Mouse (Mus musculus) neutrophil, adult 5-6 weeks (primary cell): ENCODE data around the gene Sorcs3. TPM values are rescaled to one million over a fixed set of nuclear protein-coding genes. Genes with fewer than 3 reads are reported as not detected.

Source experiments
- ATAC-seq: fragments of 151-379, 151-347 bp; 2 replicates; pipeline ENCODE4 v1.8.0; 2017; ENCODE audit warnings: mild to moderate bottlenecking, moderate TSS enrichment; ENCODE audit not compliant: insufficient number of reproducible peaks, poor library complexity, low FRiP score, severe bottlenecking; ENCODE audit errors: extremely low read depth
- total RNA-seq: library from RNA; stranded (forward); fragments of 200-1000 nt; gene quantifications from 2 replicates; pipeline ENCODE4 v1.2.3, GENCODE M21; 2017

Sorcs3 gene
- total RNA-seq, 1 experiment from 2014 or later = not detected

GRCm38 (mm10) chr19:48280273-48280672 lies 74.4 kb downstream of the Sorcs3 start:
- ATAC-seq = no peak

- no peak for ATAC-seq
These were observed 76.4 kb downstream of the Sorcs3 start for GRCm38 (mm10) chr19:48282250-48282649.

DNA sequence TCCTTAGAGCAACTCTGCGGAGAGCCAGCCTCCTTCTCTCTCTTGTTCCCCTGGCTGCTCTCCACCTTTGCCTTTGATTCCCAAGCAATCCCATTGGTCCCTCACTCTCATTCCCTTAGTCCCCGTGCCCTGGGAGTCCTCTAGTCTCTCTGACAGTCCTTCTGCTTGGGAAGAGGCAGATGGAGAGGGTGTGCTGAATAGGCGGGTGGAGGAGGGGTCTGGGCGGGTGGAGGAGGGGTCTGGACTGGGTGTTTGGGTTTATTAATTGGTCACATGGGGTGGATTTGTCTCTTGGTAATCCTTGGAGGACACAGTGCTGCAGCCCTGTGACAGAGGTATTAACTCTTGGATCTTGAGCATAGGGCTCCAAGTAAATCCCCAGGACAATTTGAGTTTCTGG lies 77.4 kb downstream of the Sorcs3 start:
- ATAC-seq = no peak

DNA sequence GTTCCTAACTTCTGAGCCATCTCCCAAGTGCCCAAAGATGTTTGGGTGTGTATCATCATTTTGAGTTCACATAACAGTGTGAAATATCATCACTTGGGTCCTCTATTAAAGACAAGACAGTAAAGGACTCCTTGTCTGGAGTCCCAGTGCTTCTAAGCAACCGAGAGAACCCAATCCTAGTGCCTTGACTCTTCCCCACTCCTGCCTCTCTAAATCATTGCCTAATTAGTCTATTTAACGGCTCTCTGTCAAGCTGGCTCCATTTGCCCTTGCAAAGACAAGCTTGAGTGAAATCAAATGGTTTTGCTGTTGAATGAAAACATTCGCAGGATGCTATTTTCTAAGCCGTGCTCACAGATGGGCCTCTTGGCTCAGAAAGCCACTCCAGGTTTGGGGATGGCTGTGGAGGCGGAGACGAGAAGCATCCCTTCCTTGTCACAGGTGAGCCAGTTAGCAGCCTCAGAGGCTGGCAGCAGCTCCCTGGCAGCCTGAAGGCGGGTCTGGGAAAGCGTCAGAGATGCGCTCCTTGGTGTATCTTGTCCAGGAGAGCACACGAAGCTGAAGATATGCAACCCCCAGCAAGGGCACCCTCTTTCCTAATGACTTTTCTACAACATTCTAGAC lies 79.9 kb downstream of the Sorcs3 start:
- no peak for ATAC-seq

GRCm38 (mm10) chr19:48294251-48294650 lies 88.4 kb downstream of the Sorcs3 start:
- ATAC-seq = no peak

GRCm38 (mm10) chr19:48298384-48298783 lies 92.6 kb downstream of the Sorcs3 start:
- no peak for ATAC-seq

DNA sequence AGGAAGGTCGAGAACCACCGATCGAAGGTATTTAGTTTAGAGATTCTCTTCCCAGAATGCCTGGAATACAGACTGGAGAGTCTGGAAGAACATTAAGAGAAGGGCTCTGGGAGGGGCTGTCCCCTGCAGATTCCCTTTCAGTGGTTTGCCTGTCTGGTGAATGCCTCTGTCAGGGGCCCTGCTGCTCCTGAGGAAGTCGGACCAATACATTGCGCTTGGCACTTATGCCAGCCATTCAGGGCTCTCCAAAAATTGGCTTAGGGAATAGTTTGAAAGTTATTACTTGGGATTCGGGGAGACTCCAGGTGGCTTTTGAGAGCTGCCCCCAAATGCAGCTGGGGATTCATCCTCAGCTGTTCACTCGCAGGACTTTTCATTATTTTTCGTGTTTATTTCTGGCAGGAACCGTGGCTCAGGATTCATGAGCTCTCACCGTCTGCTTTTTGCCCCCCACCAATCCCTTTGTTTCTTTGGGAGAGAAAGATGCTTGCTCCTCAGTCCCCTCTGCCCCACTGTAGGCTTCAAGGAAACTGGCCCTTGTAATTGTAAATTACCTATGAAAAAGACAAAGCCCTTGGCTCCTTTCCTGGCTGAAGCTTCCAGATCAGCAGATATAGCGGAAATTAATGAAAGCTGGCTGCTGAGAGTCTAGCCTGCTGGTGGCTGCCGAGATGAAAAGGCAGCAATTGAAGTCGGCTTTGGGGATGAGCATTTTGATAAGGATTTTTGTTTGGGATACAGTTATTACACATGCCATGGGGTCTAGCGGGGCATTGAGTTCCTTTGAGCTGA lies 94.8 kb downstream of the Sorcs3 start:
- ATAC-seq = no peak

- no peak for ATAC-seq
These were observed 95.5 kb downstream of the Sorcs3 start for GRCm38 (mm10) chr19:48301300-48301699.

DNA sequence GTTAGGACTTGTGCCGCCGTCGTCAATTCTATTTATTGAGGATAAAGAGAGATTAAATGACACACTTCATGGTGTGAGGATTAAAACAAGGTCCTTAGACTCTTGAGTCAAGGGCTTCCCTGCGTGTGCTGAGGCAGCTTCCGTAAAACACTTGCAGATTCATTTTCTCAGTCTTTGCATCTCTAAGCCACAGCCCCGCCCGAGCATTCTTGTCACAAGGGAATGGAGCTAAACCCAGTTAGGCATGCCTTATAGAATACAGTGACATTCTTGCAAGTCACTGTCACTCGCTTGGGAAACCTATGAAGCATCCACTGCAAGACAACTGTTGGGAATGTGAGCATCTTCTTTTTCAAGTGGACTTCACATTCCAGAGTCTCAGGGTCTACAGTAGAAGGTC lies 102.5 kb downstream of the Sorcs3 start:
- no peak for ATAC-seq

GRCm38 (mm10) chr19:48309531-48310337 lies 103.9 kb downstream of the Sorcs3 start:
- no peak for ATAC-seq

GRCm38 (mm10) chr19:48310338-48310710 lies 104.5 kb downstream of the Sorcs3 start:
- ATAC-seq = no peak

DNA sequence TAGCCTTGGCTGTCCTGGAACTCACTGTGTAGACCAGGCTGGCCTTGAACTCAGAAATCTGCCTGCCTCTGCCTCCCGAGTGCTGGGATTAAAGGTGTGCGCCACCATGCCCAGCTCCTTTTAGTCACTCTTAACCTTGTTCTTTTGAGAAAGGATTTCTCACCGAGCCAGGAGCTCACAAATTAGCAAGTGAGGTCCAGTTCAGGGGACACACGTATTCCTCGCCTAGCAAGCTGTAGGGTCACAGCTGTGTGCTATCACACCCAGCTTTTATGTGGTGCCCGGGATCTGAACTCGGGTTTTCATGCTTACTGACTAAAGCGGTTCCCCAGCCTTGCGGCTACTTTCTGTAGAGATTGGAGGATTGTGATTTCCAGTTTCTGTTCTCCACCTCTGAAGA lies 108.0 kb downstream of the Sorcs3 start:
- no peak for ATAC-seq

GRCm38 (mm10) chr19:48327115-48327514 lies 121.3 kb downstream of the Sorcs3 start:
- ATAC-seq = no peak

- no peak for ATAC-seq
These were observed 122.3 kb downstream of the Sorcs3 start for GRCm38 (mm10) chr19:48328171-48328570.

GRCm38 (mm10) chr19:48331640-48332039 lies 125.8 kb downstream of the Sorcs3 start:
- no peak for ATAC-seq

GRCm38 (mm10) chr19:48333085-48333484 lies 127.3 kb downstream of the Sorcs3 start:
- no peak for ATAC-seq

DNA sequence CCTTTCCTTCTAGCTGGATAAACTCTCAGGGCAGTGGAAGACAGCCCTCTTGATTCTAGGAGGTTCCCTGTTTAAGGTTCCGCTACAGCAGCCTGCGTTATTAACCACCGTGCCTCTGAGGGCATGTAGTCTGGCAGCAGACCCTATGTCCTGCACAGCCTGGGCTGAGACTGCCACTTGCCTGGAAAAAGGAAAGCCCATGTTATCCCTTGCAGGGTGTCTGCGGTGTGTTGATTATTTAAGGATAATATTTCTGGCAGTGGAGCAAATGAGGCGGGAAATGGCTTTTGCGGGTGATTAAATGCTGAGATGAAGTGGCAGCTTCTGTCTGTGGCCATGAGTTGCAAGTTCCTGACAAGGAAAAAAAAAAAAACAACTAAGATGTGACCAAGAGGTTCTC lies 131.6 kb downstream of the Sorcs3 start:
- no peak for ATAC-seq

- no peak for ATAC-seq
These were observed 132.3 kb downstream of the Sorcs3 start for GRCm38 (mm10) chr19:48338098-48338497.

DNA sequence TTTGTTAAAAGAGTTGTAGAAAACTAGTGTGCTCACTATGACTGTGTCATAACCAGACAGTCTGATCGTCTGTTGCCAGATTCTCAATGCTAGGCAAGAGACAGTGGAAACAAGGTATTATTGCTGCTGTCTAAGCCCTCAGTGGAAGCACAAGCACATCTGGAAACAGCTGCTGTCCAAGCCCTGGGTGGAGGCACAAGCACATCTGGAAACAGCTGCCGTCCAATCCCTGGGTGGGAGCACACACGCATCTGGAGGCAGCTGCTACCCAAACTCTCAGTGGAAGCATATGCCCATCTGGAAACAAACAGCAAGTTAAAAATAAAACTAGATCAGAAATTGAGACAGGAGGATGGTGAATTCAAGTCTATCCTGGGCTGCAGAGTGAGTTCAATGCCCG lies 136.9 kb downstream of the Sorcs3 start:
- no peak for ATAC-seq

- ATAC-seq = no peak
These were observed 137.6 kb downstream of the Sorcs3 start for GRCm38 (mm10) chr19:48343442-48343841.
